Mouse (Mus musculus) megakaryocyte, embryonic 14.5 days (primary cell): ENCODE results near the gene Maco1.

Source experiments
- FLI1 ChIP-seq: IDR thresholded peaks from 2 replicates; pipeline ENCODE4 v1.6.1; 2012; ENCODE audit warnings: low read length, inconsistent platforms, mixed read lengths
- GATA1 ChIP-seq: IDR thresholded peaks from 3 replicates; pipeline ENCODE4 v1.6.1; 2012; ENCODE audit warnings: mixed read lengths, low read length, inconsistent platforms, borderline replicate concordance

- TF ChIP-seq GATA1 (no peak), FLI1 (no peak)
These were observed 93.6 kb downstream of the Maco1 start for GRCm38 (mm10) chr4:134759564-134759963.
